Mouse (Mus musculus) lung, postnatal 0 days (tissue): ENCODE results near the gene Kidins220.

Experiments
- CTCF ChIP-seq: IDR thresholded peaks from 2 replicates; pipeline ENCODE4 v1.5.1; 2016; ENCODE audit warnings: antibody characterized with exemption, mild to moderate bottlenecking
- EP300 ChIP-seq: IDR thresholded peaks from 2 replicates; pipeline ENCODE4 v1.6.1; 2016; ENCODE audit warnings: antibody characterized with exemption, mild to moderate bottlenecking, control low read depth

DNA sequence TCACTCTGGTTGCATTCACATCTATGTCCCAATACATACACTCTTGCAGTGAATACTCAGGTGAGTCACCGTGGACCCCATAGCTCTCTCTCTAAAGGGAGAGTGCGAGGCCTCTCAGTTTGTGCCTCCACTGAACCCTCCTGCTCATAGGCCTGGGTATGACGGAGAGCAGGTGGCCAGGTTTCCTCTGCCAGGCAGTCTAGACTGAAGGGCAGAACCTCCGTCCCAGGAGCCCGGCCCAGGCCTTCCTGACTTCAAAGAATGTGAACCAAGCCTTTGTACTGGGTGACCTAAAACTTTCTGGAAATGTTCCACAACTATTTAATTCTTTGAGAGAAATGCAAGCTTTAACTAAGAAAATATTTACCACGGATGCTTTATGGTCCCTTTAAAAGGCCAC lies 129.2 kb downstream of the Kidins220 start:
- no peak for TF ChIP-seq CTCF
- TF ChIP-seq EP300 = no peak
